Mouse (Mus musculus): Measurements from ENCODE around the gene Hipk2. TPM values are rescaled to one million over a fixed set of nuclear protein-coding genes. Genes with fewer than 3 reads are reported as not detected.

The Hipk2 gene
- polyA plus RNA-seq, 1 experiment from 2014 or later, result 28.0 TPM

GRCm38 (mm10) chr6:38739266-38739665 is 136.7 kb downstream of the Hipk2 start:
- Histone ChIP-seq H3K4me2 (replicated peaks; ENCODE audit: low read depth, low read length) (no peak overlapping the region), H3K4me1 (ENCODE audit: insufficient read depth, low read length) (no peaks in the 10 kb centered on the region), H3K4me3 (ENCODE audit: low read length) (no peak overlapping the region), H3K9ac (replicated peaks; ENCODE audit: low read length) (no peak overlapping the region), H3K9me3 (ENCODE audit: low read length) (no peaks in the 10 kb centered on the region), H3K27ac (ENCODE audit: low read length) (no peak overlapping the region), H3K27me3 (ENCODE audit: insufficient read depth, low read length) (no peaks in the 10 kb centered on the region), H3K36me3 (ENCODE audit: insufficient read depth, low read length) (peaks cover 52% of the 10 kb centered on the region)
- no peak for ATAC-seq (ENCODE audit: low FRiP score, low TSS enrichment)
- 76% methylated on average over 3 of the region's 3 CpGs for WGBS

DNA sequence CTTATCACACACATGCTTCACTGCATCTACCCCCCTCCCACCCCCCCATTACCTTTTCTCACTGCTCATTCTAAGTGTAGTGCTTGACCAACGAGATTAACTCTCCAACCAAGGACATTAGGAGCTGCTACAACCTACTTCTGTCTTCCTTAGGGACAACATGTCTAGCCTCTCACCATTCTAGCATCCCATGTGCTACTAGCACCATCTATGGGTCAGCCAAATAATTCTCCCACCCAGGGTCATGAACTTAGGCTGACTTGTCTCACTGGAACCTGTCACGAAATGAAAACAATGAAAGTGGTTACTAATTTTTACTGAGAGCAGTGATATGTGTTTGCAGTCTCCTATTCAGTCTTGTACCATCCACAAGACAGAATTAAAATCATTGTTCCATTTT is 138.2 kb downstream of the Hipk2 start:
- H3K4me2 ChIP-seq (replicated peaks; ENCODE audit: low read depth, low read length), result no peak overlapping the region
- no peaks in the 10 kb centered on the region for H3K4me1 ChIP-seq (ENCODE audit: insufficient read depth, low read length)
- ATAC-seq (ENCODE audit: low FRiP score, low TSS enrichment), result no peak
- WGBS, result 73% methylated on average over 2 of the region's 2 CpGs
- H3K36me3 ChIP-seq (ENCODE audit: insufficient read depth, low read length), result peaks cover 54% of the 10 kb centered on the region
- H3K4me3 ChIP-seq (ENCODE audit: low read length), result no peak overlapping the region
- H3K9me3 ChIP-seq (ENCODE audit: low read length), result no peaks in the 10 kb centered on the region
- H3K9ac ChIP-seq (replicated peaks; ENCODE audit: low read length), result no peak overlapping the region
- H3K27me3 ChIP-seq (ENCODE audit: insufficient read depth, low read length), result no peaks in the 10 kb centered on the region
- H3K27ac ChIP-seq (ENCODE audit: low read length), result no peak overlapping the region

GRCm38 (mm10) chr6:38736240-38736639 is 139.7 kb downstream of the Hipk2 start:
- Histone ChIP-seq H3K4me1 (ENCODE audit: insufficient read depth, low read length) (no peaks in the 10 kb centered on the region), H3K36me3 (ENCODE audit: insufficient read depth, low read length) (peaks cover 50% of the 10 kb centered on the region), H3K9ac (replicated peaks; ENCODE audit: low read length) (no peak overlapping the region), H3K27me3 (ENCODE audit: insufficient read depth, low read length) (no peaks in the 10 kb centered on the region), H3K4me3 (ENCODE audit: low read length) (no peak overlapping the region), H3K4me2 (replicated peaks; ENCODE audit: low read depth, low read length) (no peak overlapping the region), H3K27ac (ENCODE audit: low read length) (no peak overlapping the region), H3K9me3 (ENCODE audit: low read length) (no peaks in the 10 kb centered on the region)
- 28% methylated on average over 4 of the region's 4 CpGs for WGBS
- peak; percentile 74; the same call in 1 of the 2 replicates for ATAC-seq (ENCODE audit: low FRiP score, low TSS enrichment)

GRCm38 (mm10) chr6:38732681-38733080 is 143.3 kb downstream of the Hipk2 start:
- ATAC-seq (ENCODE audit: low FRiP score, low TSS enrichment), result no peak
- H3K4me1 ChIP-seq (ENCODE audit: insufficient read depth, low read length), result no peaks in the 10 kb centered on the region
- peaks cover 59% of the 10 kb centered on the region for H3K36me3 ChIP-seq (ENCODE audit: insufficient read depth, low read length)
- no peak overlapping the region for H3K4me2 ChIP-seq (replicated peaks; ENCODE audit: low read depth, low read length)
- no peak overlapping the region for H3K9ac ChIP-seq (replicated peaks; ENCODE audit: low read length)
- no peak overlapping the region for H3K4me3 ChIP-seq (ENCODE audit: low read length)
- H3K27me3 ChIP-seq (ENCODE audit: insufficient read depth, low read length), result no peaks in the 10 kb centered on the region
- H3K27ac ChIP-seq (ENCODE audit: low read length), result no peak overlapping the region
- WGBS, result 84% methylated on average over 3 of the region's 3 CpGs
- H3K9me3 ChIP-seq (ENCODE audit: low read length), result no peaks in the 10 kb centered on the region

- no peak for ATAC-seq (ENCODE audit: low FRiP score, low TSS enrichment)
- Histone ChIP-seq H3K27ac (ENCODE audit: low read length) (no peak overlapping the region), H3K4me3 (ENCODE audit: low read length) (no peak overlapping the region), H3K9ac (replicated peaks; ENCODE audit: low read length) (no peak overlapping the region), H3K36me3 (ENCODE audit: insufficient read depth, low read length) (peaks cover 48% of the 10 kb centered on the region), H3K4me2 (replicated peaks; ENCODE audit: low read depth, low read length) (no peak overlapping the region), H3K4me1 (ENCODE audit: insufficient read depth, low read length) (no peaks in the 10 kb centered on the region), H3K9me3 (ENCODE audit: low read length) (no peaks in the 10 kb centered on the region), H3K27me3 (ENCODE audit: insufficient read depth, low read length) (no peaks in the 10 kb centered on the region)
- 88% methylated on average over 15 of the region's 15 CpGs for WGBS
These were observed 145.5 kb downstream of the Hipk2 start for GRCm38 (mm10) chr6:38730169-38731146.

- Histone ChIP-seq H3K4me1 (ENCODE audit: insufficient read depth, low read length) (no peaks in the 10 kb centered on the region), H3K27ac (ENCODE audit: low read length) (no peak overlapping the region), H3K4me2 (replicated peaks; ENCODE audit: low read depth, low read length) (no peak overlapping the region), H3K27me3 (ENCODE audit: insufficient read depth, low read length) (no peaks in the 10 kb centered on the region), H3K36me3 (ENCODE audit: insufficient read depth, low read length) (peaks cover 32% of the 10 kb centered on the region), H3K4me3 (ENCODE audit: low read length) (no peak overlapping the region), H3K9me3 (ENCODE audit: low read length) (no peaks in the 10 kb centered on the region), H3K9ac (replicated peaks; ENCODE audit: low read length) (no peak overlapping the region)
- no peak for ATAC-seq (ENCODE audit: low FRiP score, low TSS enrichment)
- 86% methylated on average over 3 of the region's 3 CpGs for WGBS
These were observed 150.4 kb downstream of the Hipk2 start for GRCm38 (mm10) chr6:38725515-38725914.

GRCm38 (mm10) chr6:38721361-38721760 is 154.6 kb downstream of the Hipk2 start:
- H3K4me2 ChIP-seq (replicated peaks; ENCODE audit: low read depth, low read length), result no peak overlapping the region
- no peak overlapping the region for H3K4me3 ChIP-seq (ENCODE audit: low read length)
- no peak overlapping the region for H3K27ac ChIP-seq (ENCODE audit: low read length)
- H3K27me3 ChIP-seq (ENCODE audit: insufficient read depth, low read length), result no peaks in the 10 kb centered on the region
- H3K4me1 ChIP-seq (ENCODE audit: insufficient read depth, low read length), result no peaks in the 10 kb centered on the region
- 61% methylated on average over 1 of the region's 1 CpGs for WGBS
- H3K9me3 ChIP-seq (ENCODE audit: low read length), result no peaks in the 10 kb centered on the region
- no peak for ATAC-seq (ENCODE audit: low FRiP score, low TSS enrichment)
- H3K9ac ChIP-seq (replicated peaks; ENCODE audit: low read length), result no peak overlapping the region
- peaks cover 39% of the 10 kb centered on the region for H3K36me3 ChIP-seq (ENCODE audit: insufficient read depth, low read length)

- Histone ChIP-seq H3K27ac (ENCODE audit: low read length) (no peak overlapping the region), H3K36me3 (ENCODE audit: insufficient read depth, low read length) (peaks cover 54% of the 10 kb centered on the region), H3K4me3 (ENCODE audit: low read length) (no peak overlapping the region), H3K9me3 (ENCODE audit: low read length) (no peaks in the 10 kb centered on the region), H3K4me2 (replicated peaks; ENCODE audit: low read depth, low read length) (no peak overlapping the region), H3K27me3 (ENCODE audit: insufficient read depth, low read length) (no peaks in the 10 kb centered on the region), H3K9ac (replicated peaks; ENCODE audit: low read length) (no peak overlapping the region), H3K4me1 (ENCODE audit: insufficient read depth, low read length) (no peaks in the 10 kb centered on the region)
- ATAC-seq (ENCODE audit: low FRiP score, low TSS enrichment), result no peak
- 80% methylated on average over 6 of the region's 6 CpGs for WGBS
These were observed 156.7 kb downstream of the Hipk2 start for GRCm38 (mm10) chr6:38719229-38719628.

- H3K4me1 ChIP-seq (ENCODE audit: insufficient read depth, low read length), result no peaks in the 10 kb centered on the region
- WGBS, result 93% methylated on average over 7 of the region's 7 CpGs
- no peak overlapping the region for H3K9ac ChIP-seq (replicated peaks; ENCODE audit: low read length)
- H3K27ac ChIP-seq (ENCODE audit: low read length), result no peak overlapping the region
- H3K36me3 ChIP-seq (ENCODE audit: insufficient read depth, low read length), result peaks cover 60% of the 10 kb centered on the region
- H3K27me3 ChIP-seq (ENCODE audit: insufficient read depth, low read length), result no peaks in the 10 kb centered on the region
- no peaks in the 10 kb centered on the region for H3K9me3 ChIP-seq (ENCODE audit: low read length)
- ATAC-seq (ENCODE audit: low FRiP score, low TSS enrichment), result no peak
- H3K4me2 ChIP-seq (replicated peaks; ENCODE audit: low read depth, low read length), result no peak overlapping the region
- H3K4me3 ChIP-seq (ENCODE audit: low read length), result no peak overlapping the region
These were observed 157.3 kb downstream of the Hipk2 start for GRCm38 (mm10) chr6:38718625-38719024.

DNA sequence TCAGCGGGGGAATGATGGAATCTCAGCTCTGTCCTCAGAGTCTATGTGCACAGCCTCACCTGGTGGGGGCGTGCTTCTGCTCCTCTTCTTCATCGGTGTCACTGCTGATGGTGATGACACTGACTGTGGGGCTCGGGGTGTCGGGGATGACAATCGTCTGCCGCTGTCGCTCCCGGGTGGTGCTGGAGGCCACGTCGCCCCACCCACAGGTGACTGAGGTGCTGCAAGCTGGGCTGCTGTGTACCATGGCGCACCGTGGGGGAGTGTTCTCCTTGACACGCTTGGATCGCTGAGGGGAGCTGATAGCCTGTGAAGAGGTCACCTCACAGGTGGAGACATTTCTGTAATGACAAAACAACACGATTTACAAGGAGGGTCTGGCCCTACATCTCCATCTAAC is 160.1 kb downstream of the Hipk2 start:
- Histone ChIP-seq H3K4me3 (ENCODE audit: low read length) (no peak overlapping the region), H3K4me2 (replicated peaks; ENCODE audit: low read depth, low read length) (no peak overlapping the region), H3K9ac (replicated peaks; ENCODE audit: low read length) (no peak overlapping the region), H3K27me3 (ENCODE audit: insufficient read depth, low read length) (no peaks in the 10 kb centered on the region), H3K9me3 (ENCODE audit: low read length) (no peaks in the 10 kb centered on the region), H3K27ac (ENCODE audit: low read length) (no peak overlapping the region), H3K36me3 (ENCODE audit: insufficient read depth, low read length) (peaks cover 65% of the 10 kb centered on the region), H3K4me1 (ENCODE audit: insufficient read depth, low read length) (no peaks in the 10 kb centered on the region)
- no peak for ATAC-seq (ENCODE audit: low FRiP score, low TSS enrichment)
- 76% methylated on average over 16 of the region's 16 CpGs for WGBS

Measured in kidney, embryonic 16.5 days (tissue).